Mouse (Mus musculus): Measurements from ENCODE around the gene Arl4c. TPM values are rescaled to one million over a fixed set of nuclear protein-coding genes. Genes with fewer than 3 reads are reported as not detected.

Arl4c gene
- polyA plus RNA-seq, 1 experiment from 2014 or later: 6.7 TPM

GRCm38 (mm10) chr1:88712011-88712410, 10.0 kb upstream of the Arl4c start:
- Histone ChIP-seq H3K4me1 (ENCODE audit: control insufficient read depth, insufficient read depth, low read length) (no peaks in the 10 kb centered on the region), H3K27ac (replicated peaks; ENCODE audit: low read depth, low read length) (no peak overlapping the region), H3K27me3 (ENCODE audit: control insufficient read depth, insufficient read depth, low read length) (no peaks in the 10 kb centered on the region), H3K4me3 (ENCODE audit: low read depth, low read length) (no peak overlapping the region), H3K36me3 (replicated peaks; ENCODE audit: control insufficient read depth, insufficient read depth, low read depth, low read length) (no peaks in the 10 kb centered on the region), H3K9me3 (replicated peaks; ENCODE audit: control insufficient read depth, low read length) (no peaks in the 10 kb centered on the region), H3K4me2 (ENCODE audit: low read depth, low read length) (no peak overlapping the region), H3K9ac (replicated peaks; ENCODE audit: low read length) (no peak overlapping the region)
- 86% methylated on average over 6 of the region's 6 CpGs for WGBS
- no peak for DNase-seq (ENCODE audit: low spot score)
- no peak for ATAC-seq (replicated peaks; ENCODE audit: insufficient number of reproducible peaks, low FRiP score, low TSS enrichment, low read depth)

DNA sequence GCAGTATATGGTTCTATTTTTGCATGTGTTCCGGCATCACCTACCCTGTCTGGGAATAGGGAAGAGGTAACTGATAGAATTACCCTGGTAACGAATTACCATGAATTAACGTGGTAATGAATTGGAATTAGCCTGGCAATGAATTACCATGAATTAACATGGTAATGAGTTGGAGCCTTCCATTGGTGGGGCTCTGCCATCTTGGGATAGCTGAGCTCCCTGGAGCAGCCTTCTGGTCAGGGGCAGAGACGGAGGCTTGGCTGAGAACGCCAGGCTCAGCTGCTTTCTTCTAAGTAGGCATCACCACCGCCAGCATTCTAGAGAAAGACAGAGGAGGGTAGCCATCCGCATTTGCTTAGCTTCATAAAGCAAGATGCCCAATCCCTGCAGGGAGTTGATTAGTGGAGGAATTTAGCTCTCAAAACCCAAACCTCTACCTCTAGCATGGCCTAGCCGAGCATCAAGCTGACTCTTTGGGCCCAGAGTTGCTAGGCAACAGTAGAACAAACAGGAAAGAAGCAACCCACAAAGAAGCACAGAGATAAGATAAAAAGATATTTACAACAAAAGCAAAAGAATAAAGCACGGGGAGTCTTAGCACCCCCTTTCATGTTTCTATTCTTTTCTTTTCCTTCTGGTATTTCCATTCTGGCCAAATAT, 6.8 kb upstream of the Arl4c start:
- DNase-seq (ENCODE audit: low spot score) (no peak), ATAC-seq (replicated peaks; ENCODE audit: insufficient number of reproducible peaks, low FRiP score, low TSS enrichment, low read depth) (no peak)
- H3K27me3 ChIP-seq (ENCODE audit: control insufficient read depth, insufficient read depth, low read length): no peaks in the 10 kb centered on the region
- no peak overlapping the region for H3K9ac ChIP-seq (replicated peaks; ENCODE audit: low read length)
- H3K4me2 ChIP-seq (ENCODE audit: low read depth, low read length): no peak overlapping the region
- H3K4me3 ChIP-seq (ENCODE audit: low read depth, low read length): no peak overlapping the region
- H3K4me1 ChIP-seq (ENCODE audit: control insufficient read depth, insufficient read depth, low read length): no peaks in the 10 kb centered on the region; the same call in 1 of the 2 replicates
- WGBS: 74% methylated on average over 9 of the region's 9 CpGs
- no peaks in the 10 kb centered on the region for H3K36me3 ChIP-seq (replicated peaks; ENCODE audit: control insufficient read depth, insufficient read depth, low read depth, low read length)
- no peak overlapping the region for H3K27ac ChIP-seq (replicated peaks; ENCODE audit: low read depth, low read length)
- no peaks in the 10 kb centered on the region for H3K9me3 ChIP-seq (replicated peaks; ENCODE audit: control insufficient read depth, low read length)

DNA sequence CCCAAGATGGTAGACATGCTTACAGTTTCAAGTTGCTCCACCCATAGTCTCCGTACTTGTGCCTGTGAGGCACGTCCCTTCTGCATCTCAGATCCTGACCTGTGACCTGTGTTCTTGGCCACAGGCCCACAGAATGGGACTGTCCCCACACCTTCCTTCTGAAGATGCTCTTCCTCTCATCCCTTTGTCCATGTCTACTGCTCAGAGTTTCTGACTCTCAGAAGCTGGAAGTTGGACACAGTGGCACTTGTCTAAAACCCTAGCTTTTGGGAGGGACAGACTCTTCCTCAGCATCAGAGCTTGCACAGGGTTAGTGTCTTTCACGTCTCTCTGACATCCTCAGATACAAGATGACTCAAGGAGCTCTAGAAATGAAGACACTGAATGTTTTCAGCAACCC, 6.2 kb upstream of the Arl4c start:
- no peak overlapping the region for H3K4me3 ChIP-seq (ENCODE audit: low read depth, low read length)
- no peaks in the 10 kb centered on the region for H3K36me3 ChIP-seq (replicated peaks; ENCODE audit: control insufficient read depth, insufficient read depth, low read depth, low read length)
- no peak overlapping the region for H3K9ac ChIP-seq (replicated peaks; ENCODE audit: low read length)
- H3K27ac ChIP-seq (replicated peaks; ENCODE audit: low read depth, low read length): no peak overlapping the region
- no peaks in the 10 kb centered on the region for H3K9me3 ChIP-seq (replicated peaks; ENCODE audit: control insufficient read depth, low read length)
- ATAC-seq (replicated peaks; ENCODE audit: insufficient number of reproducible peaks, low FRiP score, low TSS enrichment, low read depth) (no peak), DNase-seq (ENCODE audit: low spot score) (no peak)
- 63% methylated on average over 3 of the region's 3 CpGs for WGBS
- H3K4me1 ChIP-seq (ENCODE audit: control insufficient read depth, insufficient read depth, low read length): no peaks in the 10 kb centered on the region; the same call in 1 of the 2 replicates
- H3K4me2 ChIP-seq (ENCODE audit: low read depth, low read length): no peak overlapping the region
- H3K27me3 ChIP-seq (ENCODE audit: control insufficient read depth, insufficient read depth, low read length): no peaks in the 10 kb centered on the region

DNA sequence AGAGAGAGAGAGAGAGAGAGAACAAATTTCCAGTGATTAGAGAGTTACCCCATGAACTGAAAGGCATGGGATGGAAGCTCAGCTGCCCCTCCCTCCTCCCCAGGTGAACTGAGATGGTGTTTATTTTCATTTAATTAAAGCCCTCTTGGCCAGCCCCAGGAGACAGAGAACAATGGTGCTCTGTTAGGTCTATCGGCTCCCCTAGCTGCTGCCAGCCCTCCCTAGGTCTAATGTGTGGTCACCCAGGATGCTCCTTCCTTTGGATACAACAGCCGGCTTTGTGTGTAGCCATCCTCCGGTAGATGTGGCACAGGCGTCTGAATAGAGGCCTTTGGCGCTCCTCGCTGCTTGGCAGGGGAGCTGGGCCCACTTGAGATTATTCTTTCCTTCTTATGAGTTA, 5.5 kb upstream of the Arl4c start:
- H3K36me3 ChIP-seq (replicated peaks; ENCODE audit: control insufficient read depth, insufficient read depth, low read depth, low read length): no peaks in the 10 kb centered on the region
- WGBS: 26% methylated on average over 6 of the region's 6 CpGs
- H3K4me2 ChIP-seq (ENCODE audit: low read depth, low read length): no peak overlapping the region
- H3K9me3 ChIP-seq (replicated peaks; ENCODE audit: control insufficient read depth, low read length): no peaks in the 10 kb centered on the region
- no peaks in the 10 kb centered on the region; the same call in 1 of the 2 replicates for H3K4me1 ChIP-seq (ENCODE audit: control insufficient read depth, insufficient read depth, low read length)
- ATAC-seq (replicated peaks; ENCODE audit: insufficient number of reproducible peaks, low FRiP score, low TSS enrichment, low read depth) (no peak), DNase-seq (ENCODE audit: low spot score) (no peak)
- no peak overlapping the region for H3K4me3 ChIP-seq (ENCODE audit: low read depth, low read length)
- H3K9ac ChIP-seq (replicated peaks; ENCODE audit: low read length): no peak overlapping the region
- H3K27ac ChIP-seq (replicated peaks; ENCODE audit: low read depth, low read length): no peak overlapping the region
- no peaks in the 10 kb centered on the region for H3K27me3 ChIP-seq (ENCODE audit: control insufficient read depth, insufficient read depth, low read length)

GRCm38 (mm10) chr1:88705799-88706198, 3.8 kb upstream of the Arl4c start:
- Histone ChIP-seq H3K36me3 (replicated peaks; ENCODE audit: control insufficient read depth, insufficient read depth, low read depth, low read length) (no peaks in the 10 kb centered on the region), H3K4me3 (ENCODE audit: low read depth, low read length) (no peak overlapping the region), H3K27ac (replicated peaks; ENCODE audit: low read depth, low read length) (no peak overlapping the region), H3K4me2 (ENCODE audit: low read depth, low read length) (no peak overlapping the region), H3K4me1 (ENCODE audit: control insufficient read depth, insufficient read depth, low read length) (no peaks in the 10 kb centered on the region; the same call in 1 of the 2 replicates), H3K27me3 (ENCODE audit: control insufficient read depth, insufficient read depth, low read length) (no peaks in the 10 kb centered on the region), H3K9me3 (replicated peaks; ENCODE audit: control insufficient read depth, low read length) (no peaks in the 10 kb centered on the region), H3K9ac (replicated peaks; ENCODE audit: low read length) (no peak overlapping the region)
- peak; percentile 95 for DNase-seq (ENCODE audit: low spot score)
- 2% methylated on average over 15 of the region's 15 CpGs for WGBS
- peak; percentile 57; the same call in 1 of the 2 replicates for ATAC-seq (replicated peaks; ENCODE audit: insufficient number of reproducible peaks, low FRiP score, low TSS enrichment, low read depth)

GRCm38 (mm10) chr1:88705050-88705449, 3.0 kb upstream of the Arl4c start:
- Histone ChIP-seq H3K9ac (replicated peaks; ENCODE audit: low read length) (no peak overlapping the region), H3K36me3 (replicated peaks; ENCODE audit: control insufficient read depth, insufficient read depth, low read depth, low read length) (no peaks in the 10 kb centered on the region), H3K4me2 (ENCODE audit: low read depth, low read length) (no peak overlapping the region), H3K4me1 (ENCODE audit: control insufficient read depth, insufficient read depth, low read length) (no peaks in the 10 kb centered on the region; the same call in 1 of the 2 replicates), H3K9me3 (replicated peaks; ENCODE audit: control insufficient read depth, low read length) (no peaks in the 10 kb centered on the region), H3K27ac (replicated peaks; ENCODE audit: low read depth, low read length) (no peak overlapping the region), H3K4me3 (ENCODE audit: low read depth, low read length) (no peak overlapping the region), H3K27me3 (ENCODE audit: control insufficient read depth, insufficient read depth, low read length) (no peaks in the 10 kb centered on the region)
- WGBS: 63% methylated on average over 6 of the region's 6 CpGs
- ATAC-seq (replicated peaks; ENCODE audit: insufficient number of reproducible peaks, low FRiP score, low TSS enrichment, low read depth) (no peak), DNase-seq (ENCODE audit: low spot score) (peak; percentile 69)

DNA sequence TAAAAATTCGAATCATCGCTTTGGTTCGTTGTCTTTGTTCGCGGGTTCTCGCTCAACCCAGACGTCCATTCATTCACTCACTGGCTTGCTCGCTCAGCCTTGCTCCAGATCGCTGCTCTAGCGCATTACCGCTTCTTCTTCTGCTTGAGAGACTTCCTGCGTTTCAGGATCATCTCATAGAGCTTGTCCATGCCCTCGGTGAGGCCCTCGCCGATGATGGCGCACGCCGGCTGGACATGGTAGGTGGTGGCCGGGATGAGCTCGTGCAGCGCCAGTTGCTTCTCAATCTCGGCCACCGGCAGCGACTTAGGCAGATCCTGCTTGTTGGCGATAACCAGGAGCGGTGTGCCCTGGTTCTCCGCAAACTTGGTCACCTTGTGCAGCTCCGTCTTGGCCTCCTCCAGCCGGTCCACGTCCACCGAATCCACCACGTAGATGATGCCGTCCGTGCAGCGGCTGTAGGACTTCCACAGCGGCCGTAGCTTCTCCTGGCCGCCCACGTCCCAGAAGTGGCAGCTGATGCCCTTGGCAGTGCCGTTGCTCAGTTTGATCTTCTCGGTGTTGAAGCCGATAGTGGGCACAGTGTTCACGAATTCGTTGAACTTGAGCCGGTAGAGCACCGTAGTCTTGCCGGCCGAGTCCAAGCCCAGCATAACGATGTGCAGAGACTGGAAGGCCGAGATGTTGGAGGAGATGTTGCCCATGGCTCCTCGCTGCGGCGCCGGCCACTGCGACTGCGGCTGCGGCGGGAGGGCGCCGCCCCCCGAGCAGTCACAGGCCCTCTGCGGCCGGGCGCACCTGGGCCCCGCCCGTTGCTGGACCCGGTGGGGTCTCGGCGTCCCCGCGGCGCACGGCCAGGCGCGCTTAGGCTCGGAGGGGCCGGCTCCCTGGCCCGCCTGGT, 810 bp downstream of the Arl4c start:
- peak; percentile 54 for DNase-seq (ENCODE audit: low spot score)
- no peaks in the 10 kb centered on the region; the same call in 1 of the 2 replicates for H3K4me1 ChIP-seq (ENCODE audit: control insufficient read depth, insufficient read depth, low read length)
- no peaks in the 10 kb centered on the region for H3K36me3 ChIP-seq (replicated peaks; ENCODE audit: control insufficient read depth, insufficient read depth, low read depth, low read length)
- no peaks in the 10 kb centered on the region for H3K9me3 ChIP-seq (replicated peaks; ENCODE audit: control insufficient read depth, low read length)
- peak overlapping the region; percentile 85 for H3K9ac ChIP-seq (replicated peaks; ENCODE audit: low read length)
- ATAC-seq (replicated peaks; ENCODE audit: insufficient number of reproducible peaks, low FRiP score, low TSS enrichment, low read depth): peak; percentile 30; the same call in 1 of the 2 replicates
- peak overlapping the region; percentile 78 for H3K4me3 ChIP-seq (ENCODE audit: low read depth, low read length)
- H3K27ac ChIP-seq (replicated peaks; ENCODE audit: low read depth, low read length): peak overlapping the region; percentile 83
- WGBS: under 1% methylated on average over 67 of the region's 78 CpGs
- H3K4me2 ChIP-seq (ENCODE audit: low read depth, low read length): peak overlapping the region; percentile 84
- H3K27me3 ChIP-seq (ENCODE audit: control insufficient read depth, insufficient read depth, low read length): no peaks in the 10 kb centered on the region
